8 mouse cellular contexts compared by ENCODE assay signal in the genomic region with DNA sequence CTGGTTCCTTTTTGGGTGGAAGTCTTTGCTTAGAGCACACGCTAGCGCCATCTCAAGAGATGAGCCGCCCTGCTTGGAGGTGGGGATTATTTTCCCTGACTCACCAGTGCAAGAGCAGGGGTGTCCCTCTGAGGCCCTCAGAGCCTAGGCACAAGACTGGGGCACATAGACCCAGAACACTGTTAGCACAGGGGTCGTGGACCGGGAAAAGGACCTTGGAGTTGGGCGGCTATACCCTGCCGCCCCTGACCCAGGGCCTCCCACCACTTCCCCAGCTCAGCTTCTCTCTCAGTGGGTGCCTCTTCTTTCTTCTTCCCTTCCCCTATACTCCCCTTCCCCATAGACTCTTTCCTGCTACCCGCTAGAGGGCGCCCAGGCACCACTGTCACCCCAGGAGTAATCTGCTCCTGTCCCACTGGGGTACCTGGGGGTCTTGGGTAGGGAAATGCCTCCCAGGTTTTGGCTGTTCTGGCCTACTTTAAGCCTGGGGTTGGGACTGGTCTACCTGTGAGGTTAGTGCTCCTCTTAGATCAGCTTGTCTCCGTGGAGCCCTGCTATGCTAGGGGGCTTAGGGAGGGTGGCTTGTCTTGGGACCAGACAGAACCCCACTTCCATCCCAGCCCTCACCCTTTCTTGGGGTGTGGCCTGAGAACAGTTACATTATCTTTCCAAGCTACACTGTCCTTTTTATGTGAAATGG. TPM values are rescaled to one million over a fixed set of nuclear protein-coding genes. Genes with fewer than 3 reads are reported as not detected.
DNase-seq lines count a peak whose midpoint lies in the region; TF ChIP-seq lines count a peak whose summit lies in the region.

No protein-coding gene starts in this region.

- no peaks in the 10 kb centered on the region for H3K27me3 ChIP-seq in testis, adult 2 months (ENCODE audit: control insufficient read depth, insufficient read depth, low read length)

- intact Hi-C loops in left cerebral cortex, postnatal 4 days (cut with DNase I), result loop anchor here (5.0 kb wide), 1 partner anchor 52 kb away; no protein-coding TSS in a partner anchor

- WGBS in olfactory bulb, adult 2 months, result 10% methylated on average over 10 of the region's 10 CpGs

- no peak for TF ChIP-seq POLR2A in testis, adult 2 months (IDR thresholded peaks at IDR 0.05; ENCODE audit: control insufficient read depth, low read depth, low read length)
- TF ChIP-seq POLR2A in olfactory bulb, adult 2 months (IDR thresholded peaks at IDR 0.05; ENCODE audit: insufficient read depth, low read depth, low read length), result no peak; the same call in 1 of the 2 replicates

- peak; percentile 15; the same call in 1 of the 2 replicates for TF ChIP-seq CTCF in testis, adult 2 months (IDR thresholded peaks at IDR 0.05; ENCODE audit: control insufficient read depth, insufficient read depth, insufficient replicate concordance, low read depth, low read length)
- TF ChIP-seq CTCF in olfactory bulb, adult 2 months (IDR thresholded peaks at IDR 0.05; ENCODE audit: insufficient read depth, low read depth, low read length), result peak; percentile 78

- no peak overlapping the region for H3K27ac ChIP-seq in testis, adult 2 months (ENCODE audit: control insufficient read depth, insufficient read depth, low read depth, low read length)
- H3K27ac ChIP-seq in olfactory bulb, adult 2 months (ENCODE audit: insufficient read depth, low read depth, low read length), result peak overlapping the region; percentile 87

- no peaks in the 10 kb centered on the region for H3K4me1 ChIP-seq in testis, adult 2 months (ENCODE audit: control insufficient read depth, insufficient read depth, low read length)
- H3K4me1 ChIP-seq in olfactory bulb, adult 2 months (ENCODE audit: control insufficient read depth, insufficient read depth, low read length), result peaks cover 38% of the 10 kb centered on the region

- no peaks in the 10 kb centered on the region for H3K36me3 ChIP-seq in testis, adult 2 months (ENCODE audit: control insufficient read depth, insufficient read depth, low read length)

- no peak overlapping the region for H3K4me3 ChIP-seq in testis, adult 2 months (ENCODE audit: control insufficient read depth, low read depth, low read length)
- H3K4me3 ChIP-seq in olfactory bulb, adult 2 months (ENCODE audit: insufficient read depth, low read depth, low read length), result no peak overlapping the region

- peak; percentile 63 to 74 for DNase-seq in cerebellum, postnatal 14 days
- no peak for DNase-seq in cerebellum, adult 11 months
- no peak for DNase-seq in testis, postnatal 14 days (ENCODE audit: low spot score)
- DNase-seq in forelimb bud, embryonic 11.5 days (ENCODE audit: low read depth, low spot score), result peak; percentile 25
- peak; percentile 71 for DNase-seq in left cerebral cortex, postnatal 4 days
- DNase-seq in urinary bladder, adult 18-20 months (ENCODE audit: low spot score in 2 of 2), result no peak

RNA-seq across cellular contexts. Expression of a gene that starts 51.2 kb away (rescaled TPM):
- 34.4 and 38.9 TPM in 2 replicates for polyA plus RNA-seq in testis, adult 2 months (2012; rRNA removed)
- total RNA-seq in left cerebral cortex, postnatal 4 days (2021), result 100 to 1,000 TPM; 106 to 110 TPM
- 114 and 206 TPM in 2 replicates for polyA plus RNA-seq in olfactory bulb, adult 2 months (2012; ENCODE audit: insufficient read depth, insufficient read length, low replicate concordance, missing spikeins)

Comparison
In these comparisons a context has a peak if more than half of its experiments do, and no peak if none do; other contexts are left out.
1. DNase-seq: peak in cerebellum, postnatal 14 days (2 of 2), forelimb bud, embryonic 11.5 days (single experiment) and left cerebral cortex, postnatal 4 days (single experiment); none in cerebellum, adult 11 months (single experiment), testis, postnatal 14 days (single experiment) and urinary bladder, adult 18-20 months (0 of 2).